Mouse (Mus musculus): Measurements from ENCODE around the gene Pi16. TPM values are rescaled to one million over a fixed set of nuclear protein-coding genes. Genes with fewer than 3 reads are reported as not detected.

Pi16 gene
- polyA plus RNA-seq, 1 experiment: 7.1 TPM

GRCm38 (mm10) chr17:29343241-29343640 is 25.8 kb downstream of the Pi16 start:
- Histone ChIP-seq H3K4me3 (no peak overlapping the region), H3ac (ENCODE audit: control insufficient read depth, insufficient read length) (no peak overlapping the region), H3K27me3 (ENCODE audit: control insufficient read depth, insufficient read depth, insufficient read length) (no peaks in the 10 kb centered on the region), H3K36me3 (ENCODE audit: control insufficient read depth, insufficient read depth) (peaks cover 15% of the 10 kb centered on the region), H3K79me2 (ENCODE audit: control insufficient read depth, insufficient read depth) (peaks cover 43% of the 10 kb centered on the region), H3K4me2 (ENCODE audit: low read depth) (peak overlapping the region; percentile 84)
- TF ChIP-seq POLR2A (IDR thresholded peaks at IDR 0.05; ENCODE audit: insufficient read length, low read depth) (peak; percentile 5), MYOG (IDR thresholded peaks at IDR 0.05; ENCODE audit: control insufficient read depth in 1 of 3, insufficient read depth in 1 of 3, insufficient read length in 2 of 3, low read depth in 2 of 3) (no peak)

GRCm38 (mm10) chr17:29345272-29345671 is 27.8 kb downstream of the Pi16 start:
- no peak overlapping the region for H3ac ChIP-seq (ENCODE audit: control insufficient read depth, insufficient read length)
- peak overlapping the region; percentile 91 for H3K4me2 ChIP-seq (ENCODE audit: low read depth)
- no peaks in the 10 kb centered on the region for H3K27me3 ChIP-seq (ENCODE audit: control insufficient read depth, insufficient read depth, insufficient read length)
- peaks cover 5% of the 10 kb centered on the region for H3K36me3 ChIP-seq (ENCODE audit: control insufficient read depth, insufficient read depth)
- peaks cover 43% of the 10 kb centered on the region for H3K79me2 ChIP-seq (ENCODE audit: control insufficient read depth, insufficient read depth)
- H3K4me3 ChIP-seq: no peak overlapping the region
- TF ChIP-seq TCF12 (IDR thresholded peaks at IDR 0.05; ENCODE audit: insufficient read depth, poor library complexity, severe bottlenecking) (no peak), E2F4 (IDR thresholded peaks at IDR 0.05; ENCODE audit: insufficient read depth) (no peak), MYOG (IDR thresholded peaks at IDR 0.05; ENCODE audit: control insufficient read depth in 1 of 3, insufficient read depth in 1 of 3, insufficient read length in 2 of 3, low read depth in 2 of 3) (no peak), MYOD1 (IDR thresholded peaks at IDR 0.05; ENCODE audit: control insufficient read depth in 1 of 3, insufficient read length in 2 of 3, low read depth in 2 of 3) (no peak), CEBPB (IDR thresholded peaks at IDR 0.05; ENCODE audit: insufficient read depth, poor library complexity, severe bottlenecking) (no peak), MAX (IDR thresholded peaks at IDR 0.05; ENCODE audit: low read depth) (no peak), SRF (IDR thresholded peaks at IDR 0.05; ENCODE audit: control insufficient read depth, insufficient read length, low read depth) (no peak), POLR2A (IDR thresholded peaks at IDR 0.05; ENCODE audit: insufficient read length, low read depth) (no peak), TCF3 (IDR thresholded peaks at IDR 0.05; ENCODE audit: insufficient read length, low read depth) (no peak), POLR2AphosphoS2 (IDR thresholded peaks at IDR 0.05; ENCODE audit: insufficient read length, low read depth) (no peak), USF1 (IDR thresholded peaks at IDR 0.05; ENCODE audit: low read depth) (no peak), REST (IDR thresholded peaks at IDR 0.05; ENCODE audit: insufficient read depth, insufficient read length) (no peak)

GRCm38 (mm10) chr17:29346496-29347125 is 29.1 kb downstream of the Pi16 start:
- Histone ChIP-seq H3K79me2 (ENCODE audit: control insufficient read depth, insufficient read depth) (peaks cover 43% of the 10 kb centered on the region), H3K4me2 (ENCODE audit: low read depth) (peak overlapping the region; percentile 91), H3ac (ENCODE audit: control insufficient read depth, insufficient read length) (peak overlapping the region; percentile 86), H3K27me3 (ENCODE audit: control insufficient read depth, insufficient read depth, insufficient read length) (no peaks in the 10 kb centered on the region), H3K36me3 (ENCODE audit: control insufficient read depth, insufficient read depth) (peaks cover 5% of the 10 kb centered on the region), H3K4me3 (peak overlapping the region; percentile 92)
- TF ChIP-seq POLR2A (IDR thresholded peaks at IDR 0.05; ENCODE audit: insufficient read length, low read depth): no peak
- TF ChIP-seq TCF12 (IDR thresholded peaks at IDR 0.05; ENCODE audit: insufficient read depth, poor library complexity, severe bottlenecking): no peak
- no peak for TF ChIP-seq POLR2AphosphoS2 (IDR thresholded peaks at IDR 0.05; ENCODE audit: insufficient read length, low read depth)
- no peak for TF ChIP-seq MYOG (IDR thresholded peaks at IDR 0.05; ENCODE audit: control insufficient read depth in 1 of 3, insufficient read depth in 1 of 3, insufficient read length in 2 of 3, low read depth in 2 of 3)

- H3K27me3 ChIP-seq (ENCODE audit: control insufficient read depth, insufficient read depth, insufficient read length): no peaks in the 10 kb centered on the region
- peak overlapping the region; percentile 86 for H3ac ChIP-seq (ENCODE audit: control insufficient read depth, insufficient read length)
- peaks cover 5% of the 10 kb centered on the region for H3K36me3 ChIP-seq (ENCODE audit: control insufficient read depth, insufficient read depth)
- H3K4me3 ChIP-seq: peak overlapping the region; percentile 92
- H3K79me2 ChIP-seq (ENCODE audit: control insufficient read depth, insufficient read depth): peaks cover 43% of the 10 kb centered on the region
- H3K4me2 ChIP-seq (ENCODE audit: low read depth): peak overlapping the region; percentile 91
- TF ChIP-seq POLR2AphosphoS2 (IDR thresholded peaks at IDR 0.05; ENCODE audit: insufficient read length, low read depth) (no peak), CEBPB (IDR thresholded peaks at IDR 0.05; ENCODE audit: insufficient read depth, poor library complexity, severe bottlenecking) (no peak), POLR2A (IDR thresholded peaks at IDR 0.05; ENCODE audit: insufficient read length, low read depth) (no peak), TCF12 (IDR thresholded peaks at IDR 0.05; ENCODE audit: insufficient read depth, poor library complexity, severe bottlenecking) (no peak), REST (IDR thresholded peaks at IDR 0.05; ENCODE audit: insufficient read depth, insufficient read length) (no peak), E2F4 (IDR thresholded peaks at IDR 0.05; ENCODE audit: insufficient read depth) (no peak), SRF (IDR thresholded peaks at IDR 0.05; ENCODE audit: control insufficient read depth, insufficient read length, low read depth) (no peak), MYOG (IDR thresholded peaks at IDR 0.05; ENCODE audit: control insufficient read depth in 1 of 3, insufficient read depth in 1 of 3, insufficient read length in 2 of 3, low read depth in 2 of 3) (no peak)
Observed at GRCm38 (mm10) chr17:29347126-29347644, 29.7 kb downstream of the Pi16 start.

GRCm38 (mm10) chr17:29347645-29348256 is 30.3 kb downstream of the Pi16 start, which contains the start of gene Mtch1:
Gene Mtch1 (minus strand): TSS chr17:29347934.
- H3K79me2 ChIP-seq (ENCODE audit: control insufficient read depth, insufficient read depth): peaks cover 43% of the 10 kb centered on the region
- H3K27me3 ChIP-seq (ENCODE audit: control insufficient read depth, insufficient read depth, insufficient read length): no peaks in the 10 kb centered on the region
- H3K4me3 ChIP-seq: peak within 1 kb of the TSS; percentile 92
- peaks cover 5% of the 10 kb centered on the region for H3K36me3 ChIP-seq (ENCODE audit: control insufficient read depth, insufficient read depth)
- H3K4me2 ChIP-seq (ENCODE audit: low read depth): peak within 1 kb of the TSS; percentile 99
- peak; percentile 64 for TF ChIP-seq POLR2A (IDR thresholded peaks at IDR 0.05; ENCODE audit: insufficient read length, low read depth)
- no peak for TF ChIP-seq MAX (IDR thresholded peaks at IDR 0.05; ENCODE audit: low read depth)
- TF ChIP-seq USF1 (IDR thresholded peaks at IDR 0.05; ENCODE audit: low read depth): peak; percentile 95
- TF ChIP-seq SRF (IDR thresholded peaks at IDR 0.05; ENCODE audit: control insufficient read depth, insufficient read length, low read depth): peak; percentile 69
- no peak for TF ChIP-seq E2F4 (IDR thresholded peaks at IDR 0.05; ENCODE audit: insufficient read depth)
- TF ChIP-seq POLR2AphosphoS2 (IDR thresholded peaks at IDR 0.05; ENCODE audit: insufficient read length, low read depth): peak; percentile 79
- TF ChIP-seq MYOG (IDR thresholded peaks at IDR 0.05; ENCODE audit: control insufficient read depth in 1 of 3, insufficient read depth in 1 of 3, insufficient read length in 2 of 3, low read depth in 2 of 3): no peak
- TF ChIP-seq CEBPB (IDR thresholded peaks at IDR 0.05; ENCODE audit: insufficient read depth, poor library complexity, severe bottlenecking): no peak
- TF ChIP-seq MYOD1 (IDR thresholded peaks at IDR 0.05; ENCODE audit: control insufficient read depth in 1 of 3, insufficient read length in 2 of 3, low read depth in 2 of 3): no peak
- no peak for TF ChIP-seq TCF3 (IDR thresholded peaks at IDR 0.05; ENCODE audit: insufficient read length, low read depth)
- no peak for TF ChIP-seq REST (IDR thresholded peaks at IDR 0.05; ENCODE audit: insufficient read depth, insufficient read length)
- TF ChIP-seq TCF12 (IDR thresholded peaks at IDR 0.05; ENCODE audit: insufficient read depth, poor library complexity, severe bottlenecking): no peak
- H3ac ChIP-seq (ENCODE audit: control insufficient read depth, insufficient read length): peak within 1 kb of the TSS; percentile 86

Data from myocyte (in vitro differentiated cells).